Mouse (Mus musculus): Measurements from ENCODE around the gene Dzip1. TPM values are rescaled to one million over a fixed set of nuclear protein-coding genes. Genes with fewer than 3 reads are reported as not detected.

The Dzip1 gene
- total and polyA plus RNA-seq, 3 experiments: 0.16 to 0.83 (median 0.51) TPM

GRCm38 (mm10) chr14:118895655-118896054 is 29.6 kb downstream of the Dzip1 start (continued):
- TF ChIP-seq SIN3A (IDR thresholded peaks at IDR 0.05; ENCODE audit: low read length) (no peak), CHD1 (IDR thresholded peaks at IDR 0.05; ENCODE audit: low read depth, low read length) (no peak), ZKSCAN1 (IDR thresholded peaks at IDR 0.05; ENCODE audit: borderline replicate concordance, low read depth, low read length) (no peak)

- dilution Hi-C loops (cut with MboI; ENCODE audit: extremely low pct_ligation_motif_present, extremely low pct_unique_long_range_greater_than_20kb, low sequenced_read_pairs): no loop called here
- peaks cover 3 to 15% of the 10 kb centered on the region in 2 experiments for H3K4me1 ChIP-seq (ENCODE audit: control insufficient read depth in 1 of 2, insufficient read depth in 2 of 2)
- H3K9me3 ChIP-seq (replicated peaks; ENCODE audit: low read length): no peaks in the 10 kb centered on the region
- H3K27ac ChIP-seq (ENCODE audit: insufficient read depth, low read depth): no peak overlapping the region
- no peak for DNase-seq (ENCODE audit: extremely low read depth)
- in situ Hi-C loops (cut with MboI; ENCODE audit: low pct_ligation_motif_present, low pct_unique_long_range_greater_than_20kb, low sequenced_read_pairs): no loop called here
- H3K36me3 ChIP-seq (replicated peaks in 1 of 2; ENCODE audit: control insufficient read depth in 1 of 2, insufficient read depth in 1 of 2, low read length in 1 of 2): no peaks in the 10 kb centered on the region
- H3K9ac ChIP-seq (ENCODE audit: insufficient read depth, low read depth): no peak overlapping the region
- no peak overlapping the region for H3K4me2 ChIP-seq (ENCODE audit: insufficient read depth, low read depth, poor library complexity, severe bottlenecking)
- H3K79me2 ChIP-seq (replicated peaks; ENCODE audit: control insufficient read depth, extremely low read depth, insufficient read depth, poor library complexity, severe bottlenecking): no peaks in the 10 kb centered on the region
- TF ChIP-seq MAX (IDR thresholded peaks at IDR 0.05; ENCODE audit: low read length) (no peak), CHD1 (IDR thresholded peaks at IDR 0.05; ENCODE audit: low read depth, low read length) (no peak), ETS1 (conservative IDR thresholded peaks at IDR 0.05; ENCODE audit: low read depth, low read length) (no peak), MAZ (IDR thresholded peaks at IDR 0.05; ENCODE audit: low read depth, low read length) (no peak)
- no peaks in the 10 kb centered on the region for H3K27me3 ChIP-seq (replicated peaks)
- no peak overlapping the region for H3K4me3 ChIP-seq (replicated peaks in 1 of 3; ENCODE audit: low read depth in 2 of 3, low read length in 2 of 3, poor library complexity in 1 of 3)
These were observed 30.0 kb downstream of the Dzip1 start for GRCm38 (mm10) chr14:118895228-118895627.

- no peak overlapping the region for H3K4me3 ChIP-seq (replicated peaks in 1 of 3; ENCODE audit: low read depth in 2 of 3, low read length in 2 of 3, poor library complexity in 1 of 3)
- H3K4me1 ChIP-seq (ENCODE audit: control insufficient read depth in 1 of 2, insufficient read depth in 2 of 2): no peaks in the 10 kb centered on the region; a peak in 1 of 4 replicates
- H3K4me2 ChIP-seq (ENCODE audit: insufficient read depth, low read depth, poor library complexity, severe bottlenecking): no peak overlapping the region
- H3K36me3 ChIP-seq (replicated peaks in 1 of 2; ENCODE audit: control insufficient read depth in 1 of 2, insufficient read depth in 1 of 2, low read length in 1 of 2): no peaks in the 10 kb centered on the region
- DNase-seq (ENCODE audit: extremely low read depth): no peak
- in situ Hi-C loops (cut with MboI; ENCODE audit: low pct_ligation_motif_present, low pct_unique_long_range_greater_than_20kb, low sequenced_read_pairs) (no loop called here), dilution Hi-C loops (cut with MboI; ENCODE audit: extremely low pct_ligation_motif_present, extremely low pct_unique_long_range_greater_than_20kb, low sequenced_read_pairs) (no loop called here)
- H3K27me3 ChIP-seq (replicated peaks): no peaks in the 10 kb centered on the region
- TF ChIP-seq ELF1 (IDR thresholded peaks at IDR 0.05; ENCODE audit: low read depth, low read length) (no peak), MAFK (IDR thresholded peaks at IDR 0.05; ENCODE audit: insufficient replicate concordance, low read length) (no peak)
- H3K9ac ChIP-seq (ENCODE audit: insufficient read depth, low read depth): no peak overlapping the region
- no peaks in the 10 kb centered on the region for H3K79me2 ChIP-seq (replicated peaks; ENCODE audit: control insufficient read depth, extremely low read depth, insufficient read depth, poor library complexity, severe bottlenecking)
- H3K27ac ChIP-seq (ENCODE audit: insufficient read depth, low read depth): no peak overlapping the region
- no peaks in the 10 kb centered on the region for H3K9me3 ChIP-seq (replicated peaks; ENCODE audit: low read length)
These were observed 35.2 kb downstream of the Dzip1 start for GRCm38 (mm10) chr14:118890101-118890500.

GRCm38 (mm10) chr14:118884250-118884556 is 41.1 kb downstream of the Dzip1 start:
- no peak overlapping the region for H3K27ac ChIP-seq (ENCODE audit: insufficient read depth, low read depth)
- no peaks in the 10 kb centered on the region for H3K9me3 ChIP-seq (replicated peaks; ENCODE audit: low read length)
- H3K4me3 ChIP-seq (replicated peaks in 1 of 3; ENCODE audit: low read depth in 2 of 3, low read length in 2 of 3, poor library complexity in 1 of 3): no peak overlapping the region
- TF ChIP-seq MAZ (IDR thresholded peaks at IDR 0.05; ENCODE audit: low read depth, low read length) (no peak), SMC3 (IDR thresholded peaks at IDR 0.05; ENCODE audit: low read depth, low read length) (no peak)
- DNase-seq (ENCODE audit: extremely low read depth): no peak
- H3K4me2 ChIP-seq (ENCODE audit: insufficient read depth, low read depth, poor library complexity, severe bottlenecking): no peak overlapping the region
- no peak overlapping the region for H3K9ac ChIP-seq (ENCODE audit: insufficient read depth, low read depth)
- dilution Hi-C loops (cut with MboI; ENCODE audit: extremely low pct_ligation_motif_present, extremely low pct_unique_long_range_greater_than_20kb, low sequenced_read_pairs) (no loop called here), in situ Hi-C loops (cut with MboI; ENCODE audit: low pct_ligation_motif_present, low pct_unique_long_range_greater_than_20kb, low sequenced_read_pairs) (no loop called here)
- peaks cover 2% of the 10 kb centered on the region for H3K27me3 ChIP-seq (replicated peaks)
- no peaks in the 10 kb centered on the region for H3K36me3 ChIP-seq (replicated peaks in 1 of 2; ENCODE audit: control insufficient read depth in 1 of 2, insufficient read depth in 1 of 2, low read length in 1 of 2)
- H3K79me2 ChIP-seq (replicated peaks; ENCODE audit: control insufficient read depth, extremely low read depth, insufficient read depth, poor library complexity, severe bottlenecking): no peaks in the 10 kb centered on the region
- H3K4me1 ChIP-seq (ENCODE audit: control insufficient read depth in 1 of 2, insufficient read depth in 2 of 2): peaks cover 0 to 2% of the 10 kb centered on the region in 2 experiments; a peak in 2 of 4 replicates

Measured in CH12.LX (cell line).